Mouse (Mus musculus): Measurements from ENCODE around the gene Myo16.

- TF ChIP-seq CTCF (IDR thresholded peaks at IDR 0.05 in 2 of 3, conservative IDR thresholded peaks at IDR 0.05 in 1 of 3; ENCODE audit: control insufficient read depth in 1 of 3, insufficient read depth in 1 of 3, low read depth in 2 of 3, low read length in 3 of 3, poor library complexity in 1 of 3, severe bottlenecking in 1 of 3) (no peak), TAL1 (IDR thresholded peaks at IDR 0.05; ENCODE audit: low read length) (no peak), RAD21 (IDR thresholded peaks at IDR 0.05; ENCODE audit: low read depth, low read length) (no peak), JUND (IDR thresholded peaks at IDR 0.05; ENCODE audit: low read depth, low read length) (no peak), SMC3 (IDR thresholded peaks at IDR 0.05; ENCODE audit: low read depth, low read length) (no peak), POLR2A (IDR thresholded peaks at IDR 0.05; ENCODE audit: control insufficient read depth in 1 of 2, insufficient read depth in 1 of 2, low read depth in 1 of 2, low read length in 2 of 2, poor library complexity in 1 of 2) (no peak), ZC3H11A (IDR thresholded peaks at IDR 0.05; ENCODE audit: low read depth, low read length) (no peak), GATA1 (IDR thresholded peaks at IDR 0.05; ENCODE audit: low read depth, low read length) (no peak), RCOR1 (IDR thresholded peaks at IDR 0.05; ENCODE audit: low read depth, low read length) (no peak), MEF2A (IDR thresholded peaks at IDR 0.05; ENCODE audit: extremely low read depth, insufficient replicate concordance, low read depth, low read length, poor library complexity, severe bottlenecking) (no peak)
Measured at GRCm38 (mm10) chr8:10419726-10420125, 266.0 kb downstream of the Myo16 start.
